Mouse (Mus musculus) neural tube, embryonic 15.5 days (tissue): ENCODE measurements around the gene 1810043G02Rik. TPM values are rescaled to one million over a fixed set of nuclear protein-coding genes. Genes with fewer than 3 reads are reported as not detected.
"Not testable (repeated sequence)": the region's sequence is repeated elsewhere in the genome, so short reads cannot be mapped to it uniquely, and the experiment has no call there.

Experiments
- ATAC-seq: fragments of 200-750 bp; cut with Nextera tagmentation; 2 replicates; pipeline ENCODE4 v1.8.0; 2017; ENCODE audit warnings: mild to moderate bottlenecking, moderate TSS enrichment, moderate library complexity; ENCODE audit not compliant: low FRiP score
- H3K27ac ChIP-seq: fragments of 300-500 bp; sonication (generic); replicated peaks from 2 replicates; pipeline ENCODE4 v1.5.1; 2015; ENCODE audit warnings: mild to moderate bottlenecking, inconsistent platforms
- H3K27me3 ChIP-seq: fragments of 300-500 bp; sonication (generic); replicated peaks from 2 replicates; pipeline ENCODE4 v1.6.1; 2015; ENCODE audit warnings: inconsistent platforms
- H3K36me3 ChIP-seq: fragments of 300-500 bp; sonication (generic); 2 replicates; pipeline ENCODE4 v1.6.1; 2015; ENCODE audit warnings: inconsistent platforms
- H3K4me1 ChIP-seq: fragments of 300-500 bp; sonication (generic); 2 replicates; pipeline ENCODE4 v1.6.1; 2015; ENCODE audit warnings: inconsistent platforms
- H3K4me2 ChIP-seq: fragments of 300-500 bp; sonication (generic); 2 replicates; pipeline ENCODE4 v1.6.1; 2015; ENCODE audit warnings: inconsistent platforms, mild to moderate bottlenecking, moderate library complexity
- H3K4me3 ChIP-seq: fragments of 300-500 bp; sonication (generic); replicated peaks from 2 replicates; pipeline ENCODE4 v1.5.1; 2015; ENCODE audit warnings: mild to moderate bottlenecking, inconsistent platforms
- H3K9ac ChIP-seq: fragments of 300-500 bp; sonication (generic); replicated peaks from 2 replicates; pipeline ENCODE4 v1.6.1; 2015; ENCODE audit warnings: mild to moderate bottlenecking, inconsistent platforms
- H3K9me3 ChIP-seq: fragments of 300-500 bp; sonication (generic); replicated peaks from 2 replicates; pipeline ENCODE4 v1.6.1; 2016; ENCODE audit warnings: inconsistent platforms
- WGBS: fragments of 180-500 bp; shearing (Covaris S2); methylation state at CpG from one replicate; pipeline ENCODE4 v1.1.7; 2015; ENCODE audit warnings: mixed read lengths; 5-methylcytosine and 5-hydroxymethylcytosine counted together
- polyA plus RNA-seq: library from polyadenylated mRNA; unstranded; fragments of >200 nt; fragmentation: Nextera tagmentation; extraction: Ambion mirVana; gene quantifications from 2 replicates; pipeline ENCODE4 v1.2.1, GENCODE M21; 2015

The 1810043G02Rik gene
- polyA plus RNA-seq, 1 experiment from 2014 or later: 51.5 TPM

DNA sequence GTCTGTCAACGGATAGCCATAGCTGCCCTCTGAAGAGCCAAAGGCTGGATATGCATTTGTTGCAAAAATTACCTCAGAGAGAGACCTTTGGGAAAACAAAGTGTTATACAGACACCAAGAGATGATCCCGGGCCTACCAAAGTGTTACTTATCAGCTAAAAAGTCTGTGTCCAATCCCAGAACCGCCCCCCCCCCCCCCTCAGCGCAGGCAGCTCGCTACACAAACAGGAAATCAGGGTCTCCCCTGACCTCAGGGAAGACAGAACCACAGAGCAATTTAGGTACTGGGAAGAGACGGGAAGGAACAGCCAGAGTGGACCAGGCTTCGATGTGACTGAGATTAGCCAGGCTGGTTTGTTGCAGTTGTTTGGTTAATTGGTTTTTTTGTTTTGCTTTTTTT lies 28.9 kb downstream of the 1810043G02Rik start:
- peaks cover 43% of the 10 kb centered on the region for H3K4me1 ChIP-seq
- peaks cover 11% of the 10 kb centered on the region for H3K36me3 ChIP-seq
- H3K4me3 ChIP-seq: no peak overlapping the region
- ATAC-seq: no peak
- peak overlapping the region; percentile 81 for H3K4me2 ChIP-seq
- no peaks in the 10 kb centered on the region for H3K27me3 ChIP-seq
- 20% methylated on average over 7 of the region's 7 CpGs for WGBS
- no peaks in the 10 kb centered on the region for H3K9me3 ChIP-seq
- no peak overlapping the region for H3K9ac ChIP-seq
- no peak overlapping the region for H3K27ac ChIP-seq

DNA sequence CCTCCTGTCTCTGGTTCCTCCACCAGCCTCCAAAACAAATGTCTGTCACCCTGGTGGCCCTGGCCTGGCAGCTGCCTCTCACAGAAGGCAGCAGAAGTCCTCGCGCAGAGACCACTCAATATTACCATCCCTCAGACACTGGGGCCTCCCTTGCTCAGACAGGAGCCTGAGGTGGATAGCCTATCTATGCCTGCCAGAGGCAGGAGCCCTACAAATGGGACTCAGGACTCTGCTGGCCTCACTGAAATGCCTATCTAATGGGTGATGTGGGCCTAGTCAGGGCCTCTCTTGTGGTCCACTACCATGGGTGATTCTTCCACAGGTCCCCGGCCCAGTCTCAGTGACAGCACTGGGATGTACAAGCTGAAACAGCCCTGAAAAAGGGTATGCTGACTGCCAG lies 29.8 kb downstream of the 1810043G02Rik start:
- Histone ChIP-seq H3K27ac (no peak overlapping the region), H3K4me2 (peak overlapping the region; percentile 81), H3K27me3 (no peaks in the 10 kb centered on the region), H3K4me3 (peak overlapping the region; percentile 88), H3K36me3 (peaks cover 5% of the 10 kb centered on the region; the same call in 1 of the 2 replicates), H3K9me3 (no peaks in the 10 kb centered on the region), H3K9ac (peak overlapping the region; percentile 94), H3K4me1 (peaks cover 43% of the 10 kb centered on the region)
- WGBS: 63% methylated on average over 3 of the region's 3 CpGs
- ATAC-seq: no peak

DNA sequence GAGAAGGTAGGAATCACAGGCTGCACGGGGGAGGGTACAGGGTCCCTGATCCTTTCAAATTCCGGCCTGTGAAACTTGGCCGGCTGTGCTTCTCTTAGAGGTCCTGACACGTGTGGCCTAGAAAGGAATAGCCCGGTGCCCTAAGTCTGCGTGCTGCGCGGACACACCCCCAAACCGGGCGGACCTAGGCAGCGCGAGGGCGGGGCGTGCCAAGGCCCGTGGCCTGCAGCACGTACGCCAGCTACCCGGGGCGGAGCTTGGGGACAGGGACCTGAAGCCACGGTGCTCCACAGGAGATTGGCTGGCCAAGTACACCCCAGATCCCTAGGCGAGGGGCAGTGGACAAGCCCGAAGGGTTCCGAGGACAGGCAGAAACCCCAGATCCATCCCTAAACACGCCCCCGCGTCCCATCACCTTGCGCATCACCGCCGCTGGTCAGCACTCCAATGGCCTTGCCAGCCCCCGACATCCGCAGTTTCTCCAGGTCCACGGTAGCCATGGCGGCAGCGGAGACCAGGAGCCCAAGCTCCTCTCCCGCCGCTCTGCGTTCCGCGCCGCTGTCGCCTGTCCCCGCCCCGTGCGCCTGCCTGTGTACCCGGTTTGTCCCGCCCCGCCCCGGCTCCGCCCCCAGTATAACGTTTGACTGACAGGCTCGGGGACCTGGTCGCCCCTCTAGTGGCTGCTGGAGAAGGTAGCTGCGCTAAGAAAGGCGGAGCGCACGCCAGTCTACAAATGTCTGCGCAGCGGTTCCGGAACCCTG lies 31.0 kb downstream of the 1810043G02Rik start:
- peaks cover 4% of the 10 kb centered on the region; the same call in 1 of the 2 replicates for H3K36me3 ChIP-seq
- no peaks in the 10 kb centered on the region for H3K27me3 ChIP-seq
- peak overlapping the region; percentile 96 for H3K27ac ChIP-seq
- WGBS: under 1% methylated on average over 59 of the region's 59 CpGs
- peak overlapping the region; percentile 81 for H3K4me2 ChIP-seq
- peak overlapping the region; percentile 88 for H3K4me3 ChIP-seq
- peak overlapping the region; percentile 94 for H3K9ac ChIP-seq
- H3K4me1 ChIP-seq: peaks cover 43% of the 10 kb centered on the region
- ATAC-seq: peak; percentile 97
- H3K9me3 ChIP-seq: no peaks in the 10 kb centered on the region

DNA sequence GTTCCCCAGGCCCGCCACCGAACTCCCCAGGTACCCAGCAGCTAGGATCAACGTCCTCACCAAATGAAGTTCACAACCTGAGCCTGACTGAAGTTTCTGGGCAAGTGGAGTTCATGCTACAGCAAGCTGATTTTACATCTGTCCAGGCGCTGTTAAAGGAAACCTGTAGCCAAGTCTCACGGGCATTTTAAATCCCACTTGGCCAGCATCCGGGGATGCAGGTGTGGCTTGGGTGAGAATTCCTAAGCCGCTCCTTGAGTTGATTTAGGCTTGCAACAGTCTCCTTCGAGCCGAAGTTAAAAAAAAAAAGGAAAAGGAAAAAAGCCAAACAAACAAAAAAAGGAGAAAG lies 31.6 kb downstream of the 1810043G02Rik start, which contains the start of gene Pfkl:
TSS of gene Pfkl (minus strand) at position 139 of the 349 bp plus-strand sequence.
- H3K4me2 ChIP-seq: peak within 1 kb of the TSS; percentile 81
- peaks cover 43% of the 10 kb centered on the region for H3K4me1 ChIP-seq
- H3K4me3 ChIP-seq: peak within 1 kb of the TSS; percentile 88
- H3K36me3 ChIP-seq: no peaks in the 10 kb centered on the region
- no peaks in the 10 kb centered on the region for H3K9me3 ChIP-seq
- peak within 1 kb of the TSS; percentile 96 for H3K27ac ChIP-seq
- no peak for ATAC-seq
- WGBS: 1% methylated on average over 9 of the region's 9 CpGs
- no peaks in the 10 kb centered on the region for H3K27me3 ChIP-seq
- peak within 1 kb of the TSS; percentile 94 for H3K9ac ChIP-seq

DNA sequence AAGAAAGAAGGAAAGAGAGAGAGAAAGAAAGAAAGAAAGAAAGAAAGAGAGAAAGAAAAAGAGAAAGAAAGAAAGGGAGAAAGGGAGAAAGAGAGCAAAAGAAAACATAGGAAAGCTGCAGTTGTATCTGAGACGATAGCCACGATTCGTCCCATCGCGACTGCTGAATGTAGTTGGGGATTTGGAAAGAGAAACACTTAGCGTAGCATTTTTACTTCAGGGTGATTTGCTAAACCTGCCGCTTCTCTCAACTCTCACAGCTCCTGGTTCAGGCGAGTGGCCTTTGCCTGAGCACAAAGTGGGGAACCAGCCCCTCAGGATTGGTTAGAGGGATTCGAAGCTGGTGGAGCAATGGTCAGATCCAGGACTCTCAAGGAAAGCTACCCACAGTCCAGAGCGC lies 32.0 kb downstream of the 1810043G02Rik start:
- Histone ChIP-seq H3K9me3 (no peaks in the 10 kb centered on the region), H3K27me3 (no peaks in the 10 kb centered on the region), H3K4me2 (peak overlapping the region; percentile 81), H3K36me3 (no peaks in the 10 kb centered on the region), H3K9ac (no peak overlapping the region), H3K27ac (no peak overlapping the region), H3K4me3 (no peak overlapping the region), H3K4me1 (peaks cover 43% of the 10 kb centered on the region)
- ATAC-seq: no peak
- WGBS: 18% methylated on average over 10 of the region's 10 CpGs

DNA sequence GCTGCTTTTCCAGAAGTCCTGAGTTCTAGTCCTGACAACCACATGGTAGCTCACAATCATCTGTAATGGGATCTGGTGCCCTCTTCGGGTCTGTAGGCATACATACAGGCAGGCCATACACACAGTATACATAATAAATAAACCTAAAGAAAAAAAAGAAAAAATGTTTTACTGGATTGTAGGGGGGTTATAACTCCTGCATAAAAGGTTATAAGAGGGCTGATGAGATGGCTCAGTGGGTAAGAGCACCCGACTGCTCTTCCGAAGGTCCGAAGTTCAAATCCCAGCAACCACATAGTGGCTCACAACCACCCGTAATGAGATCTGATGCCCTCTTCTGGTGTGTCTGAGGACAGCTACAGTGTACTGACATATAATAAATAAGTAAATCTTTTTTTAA lies 32.8 kb downstream of the 1810043G02Rik start:
- H3K27me3 ChIP-seq, ATAC-seq, H3K27ac ChIP-seq, H3K4me3 ChIP-seq, H3K4me2 ChIP-seq, H3K36me3 ChIP-seq, H3K9ac ChIP-seq, H3K9me3 ChIP-seq: not testable (repeated sequence)
- WGBS: 97% methylated on average over 5 of the region's 5 CpGs
- peaks cover 36% of the 10 kb centered on the region for H3K4me1 ChIP-seq

DNA sequence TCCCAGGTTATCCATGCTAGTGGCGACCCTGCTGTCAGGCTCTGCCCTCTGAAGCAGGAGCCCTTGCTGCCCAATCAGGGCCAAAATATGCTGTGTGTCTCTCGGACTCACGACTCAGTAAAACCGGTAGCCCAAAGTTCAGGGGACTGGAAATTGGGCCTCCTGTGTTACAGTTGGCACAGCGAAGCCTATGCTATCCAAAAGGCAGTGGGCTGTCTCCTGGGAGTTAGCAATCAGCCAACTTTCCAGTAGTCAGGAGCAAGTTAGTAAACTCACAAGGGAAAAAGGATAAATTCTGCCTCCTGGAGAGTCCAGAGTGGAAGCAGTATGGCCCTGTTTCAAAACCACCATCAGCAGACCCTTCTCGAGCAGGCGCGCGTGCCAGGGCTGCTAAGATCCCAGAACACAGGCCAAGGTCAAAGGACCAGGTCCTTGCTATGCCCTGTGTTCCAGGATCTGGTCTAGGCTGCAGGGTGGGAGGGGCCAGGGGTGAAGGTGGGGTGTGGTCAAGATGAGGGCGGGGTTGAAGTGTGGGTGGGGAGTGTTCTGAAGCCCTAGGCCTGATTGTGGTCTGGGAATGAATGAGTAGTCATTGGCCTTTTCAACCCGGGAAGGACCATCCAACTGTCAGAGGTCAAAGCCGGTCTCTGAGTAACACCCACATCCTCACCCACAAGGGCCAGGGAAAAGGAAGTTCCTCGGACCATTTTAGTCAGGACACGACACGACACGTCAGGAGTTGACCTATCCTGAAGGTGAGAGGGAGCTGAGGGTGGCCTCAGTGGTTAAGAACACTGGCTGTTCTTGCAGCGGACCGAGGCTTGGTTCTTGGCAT lies 34.6 kb downstream of the 1810043G02Rik start:
- H3K9me3 ChIP-seq: no peaks in the 10 kb centered on the region
- no peak overlapping the region for H3K27ac ChIP-seq
- H3K9ac ChIP-seq: no peak overlapping the region
- WGBS: 94% methylated on average over 18 of the region's 18 CpGs
- H3K27me3 ChIP-seq: no peaks in the 10 kb centered on the region
- ATAC-seq: no peak
- no peaks in the 10 kb centered on the region for H3K36me3 ChIP-seq
- no peak overlapping the region for H3K4me3 ChIP-seq
- no peak overlapping the region for H3K4me2 ChIP-seq
- H3K4me1 ChIP-seq: peaks cover 18% of the 10 kb centered on the region

DNA sequence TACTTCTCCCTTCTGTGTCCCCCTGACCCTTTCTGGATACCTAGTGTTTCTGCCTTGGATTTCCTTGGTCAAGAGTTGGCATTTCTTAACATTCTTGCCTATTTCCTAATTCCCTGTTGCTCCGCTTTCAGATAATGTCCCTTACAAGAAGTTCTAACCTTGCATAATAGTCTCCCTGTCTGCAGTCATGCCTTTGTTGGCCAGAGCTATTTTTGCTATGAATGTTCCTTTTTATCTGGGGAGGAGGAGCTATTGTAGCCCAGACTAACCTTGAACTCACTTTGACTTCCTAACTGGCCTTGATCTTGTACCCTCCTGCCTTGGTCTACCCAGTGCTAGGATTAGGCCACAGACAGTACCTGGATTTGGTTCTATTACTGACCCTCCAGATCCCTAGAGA lies 37.2 kb downstream of the 1810043G02Rik start:
- Histone ChIP-seq H3K4me1 (peaks cover under 1% of the 10 kb centered on the region; the same call in 1 of the 2 replicates), H3K36me3 (no peaks in the 10 kb centered on the region), H3K4me3 (no peak overlapping the region), H3K9ac (no peak overlapping the region), H3K27ac (no peak overlapping the region), H3K27me3 (no peaks in the 10 kb centered on the region), H3K4me2 (no peak overlapping the region), H3K9me3 (no peaks in the 10 kb centered on the region)
- 100% methylated on average over 1 of the region's 1 CpGs for WGBS
- ATAC-seq: no peak

DNA sequence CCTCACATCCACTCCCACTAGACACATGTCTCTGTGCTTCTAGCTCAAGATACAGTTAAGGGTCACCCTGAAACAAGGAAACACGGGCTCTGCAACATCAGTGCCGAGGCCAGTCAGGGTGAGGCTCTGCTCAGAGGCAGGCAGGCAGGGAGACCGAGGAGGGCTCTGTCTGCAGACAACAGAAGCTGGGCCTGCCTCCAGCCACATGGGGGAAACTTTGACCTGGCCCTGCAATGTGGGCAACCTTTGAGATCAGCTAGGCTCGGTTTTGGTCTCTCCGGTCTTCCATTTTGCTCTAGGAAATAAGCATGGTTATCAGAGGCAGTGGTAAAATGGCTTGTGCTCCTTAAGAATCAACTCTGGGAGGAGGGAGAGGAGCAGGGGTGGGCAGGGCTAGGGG lies 38.0 kb downstream of the 1810043G02Rik start:
- no peaks in the 10 kb centered on the region for H3K36me3 ChIP-seq
- no peak overlapping the region for H3K4me3 ChIP-seq
- H3K27me3 ChIP-seq: no peaks in the 10 kb centered on the region
- H3K9ac ChIP-seq: no peak overlapping the region
- ATAC-seq: no peak
- no peaks in the 10 kb centered on the region for H3K4me1 ChIP-seq
- H3K4me2 ChIP-seq: no peak overlapping the region
- H3K9me3 ChIP-seq: no peaks in the 10 kb centered on the region
- WGBS: 50% methylated on average over 5 of the region's 5 CpGs
- no peak overlapping the region for H3K27ac ChIP-seq

DNA sequence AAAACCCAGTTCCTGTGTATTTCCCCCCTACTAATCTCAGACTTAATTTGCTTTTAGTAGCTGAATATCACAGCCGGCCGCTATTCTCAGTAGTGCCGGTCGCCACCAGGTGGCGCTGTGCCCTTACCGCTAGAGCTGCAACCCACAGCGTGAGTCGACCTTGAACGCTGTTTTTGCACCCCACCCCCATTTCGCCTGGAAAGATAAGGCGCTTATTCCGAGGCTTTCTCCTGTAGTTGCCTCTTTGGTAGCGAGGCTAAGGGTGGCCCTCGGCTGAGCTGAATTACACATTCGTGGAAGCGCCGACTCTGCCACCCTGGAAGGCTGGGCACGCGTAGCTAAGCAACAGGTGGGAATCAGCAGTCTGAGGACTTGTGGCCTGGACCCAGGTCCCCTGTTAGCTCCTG lies 40.5 kb downstream of the 1810043G02Rik start:
- Histone ChIP-seq H3K9me3 (no peaks in the 10 kb centered on the region), H3K4me3 (peak overlapping the region; percentile 35), H3K27ac (no peak overlapping the region), H3K27me3 (no peaks in the 10 kb centered on the region), H3K4me2 (peak overlapping the region; percentile 67), H3K4me1 (no peaks in the 10 kb centered on the region), H3K9ac (no peak overlapping the region), H3K36me3 (no peaks in the 10 kb centered on the region)
- 16% methylated on average over 19 of the region's 19 CpGs for WGBS
- peak; percentile 72 for ATAC-seq

DNA sequence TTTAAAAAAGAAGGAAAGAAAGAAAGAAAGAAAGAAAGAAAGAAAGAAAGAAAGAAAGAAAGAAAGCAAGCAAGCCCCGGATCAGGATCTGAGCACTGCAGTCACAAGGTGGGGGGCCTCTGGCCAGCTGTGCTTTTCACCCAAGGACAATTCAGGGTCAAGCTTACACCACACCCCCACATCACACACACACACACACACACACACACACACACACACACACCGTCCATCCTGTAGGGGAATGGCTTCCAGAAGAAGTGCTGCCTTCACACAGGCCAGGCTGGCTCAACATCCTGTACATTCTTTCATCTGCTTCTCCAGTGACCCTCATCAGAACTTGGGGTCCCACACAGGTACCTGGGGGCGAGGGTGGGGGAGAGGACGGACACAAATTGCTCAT lies 41.0 kb downstream of the 1810043G02Rik start:
- Histone ChIP-seq H3K9me3 (no peaks in the 10 kb centered on the region), H3K9ac (no peak overlapping the region), H3K27ac (no peak overlapping the region), H3K27me3 (no peaks in the 10 kb centered on the region), H3K4me3 (no peak overlapping the region), H3K4me2 (0 out of 2 replicates have a peak overlapping the region, but pooled peaks have one; percentile 67), H3K4me1 (no peaks in the 10 kb centered on the region), H3K36me3 (no peaks in the 10 kb centered on the region)
- 78% methylated on average over 4 of the region's 4 CpGs for WGBS
- ATAC-seq: no peak

DNA sequence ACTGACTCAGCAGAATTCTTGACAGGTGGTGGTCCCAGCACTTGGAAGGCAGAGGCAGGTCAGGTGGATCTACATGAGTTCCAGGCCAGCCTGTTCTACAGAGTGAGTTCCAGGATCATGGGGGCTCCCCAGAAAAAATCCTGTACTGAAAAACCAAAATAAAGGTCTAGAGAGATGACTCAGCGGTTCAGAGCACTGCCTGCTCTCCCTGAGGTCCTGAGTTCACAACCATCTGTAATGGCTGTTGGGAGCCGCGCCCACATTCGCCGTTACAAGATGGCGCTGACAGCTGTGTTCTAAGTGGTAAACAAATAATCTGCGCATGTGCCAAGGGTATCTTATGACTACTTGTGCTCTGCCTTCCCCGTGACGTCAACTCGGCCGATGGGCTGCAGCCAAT lies 41.7 kb downstream of the 1810043G02Rik start:
- 99% methylated on average over 6 of the region's 11 CpGs for WGBS

More for the DNA sequence above, 41.7 kb downstream of the 1810043G02Rik start:
- not testable (repeated sequence) for H3K27me3 ChIP-seq, ATAC-seq, H3K4me2 ChIP-seq, H3K27ac ChIP-seq, H3K9ac ChIP-seq, H3K4me3 ChIP-seq, H3K4me1 ChIP-seq, H3K36me3 ChIP-seq, H3K9me3 ChIP-seq
